Mouse (Mus musculus): Measurements from ENCODE around the gene Mcam.

- TF ChIP-seq POLR2A (IDR thresholded peaks at IDR 0.05; ENCODE audit: low read depth, low read length) (no peak), CTCF (IDR thresholded peaks at IDR 0.05; ENCODE audit: extremely low read depth, insufficient read depth, insufficient read length, insufficient replicate concordance) (no peak)
These were observed 822 bp downstream of the Mcam start for GRCm38 (mm10) chr9:44134851-44135730.

Measured in spleen, adult 2 months (tissue).